Mouse (Mus musculus) embryo, embryonic 11 days (tissue): ENCODE results near the gene Lyrm9.
A peak's percentile ranks its signal among the peaks of the same experiment; 100 is the strongest.
"Not testable (repeated sequence)": the region's sequence is repeated elsewhere in the genome, so short reads cannot be mapped to it uniquely, and the experiment has no call there.

Experiments
- DNase-seq: peaks from one replicate; pipeline ENCODE4 v3.0.0-alpha.2; 2015

Lyrm9 gene

GRCm38 (mm10) chr11:78852529-78852928 lies 26.1 kb downstream of the Lyrm9 start:
- DNase-seq, result no peak

DNA sequence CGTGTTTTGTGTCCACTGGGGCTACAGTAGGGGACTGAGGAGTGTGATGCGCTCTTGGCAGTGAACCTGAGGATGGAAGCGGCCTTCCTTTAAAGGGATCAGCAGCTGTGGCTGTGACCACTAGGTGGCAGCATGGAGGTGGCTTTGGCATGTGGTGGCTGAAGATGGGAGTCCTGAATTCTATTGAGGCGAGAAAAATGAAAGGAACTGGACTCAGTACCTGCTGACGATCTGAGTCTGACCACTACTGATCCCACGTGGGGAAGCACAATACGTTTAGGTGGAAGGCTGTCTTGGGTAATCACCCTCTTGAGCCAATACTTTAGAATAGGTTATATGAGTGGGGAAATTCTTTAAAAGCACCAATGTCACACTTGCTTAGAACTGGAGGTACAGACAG lies 29.9 kb downstream of the Lyrm9 start:
- DNase-seq, result peak; percentile 86

DNA sequence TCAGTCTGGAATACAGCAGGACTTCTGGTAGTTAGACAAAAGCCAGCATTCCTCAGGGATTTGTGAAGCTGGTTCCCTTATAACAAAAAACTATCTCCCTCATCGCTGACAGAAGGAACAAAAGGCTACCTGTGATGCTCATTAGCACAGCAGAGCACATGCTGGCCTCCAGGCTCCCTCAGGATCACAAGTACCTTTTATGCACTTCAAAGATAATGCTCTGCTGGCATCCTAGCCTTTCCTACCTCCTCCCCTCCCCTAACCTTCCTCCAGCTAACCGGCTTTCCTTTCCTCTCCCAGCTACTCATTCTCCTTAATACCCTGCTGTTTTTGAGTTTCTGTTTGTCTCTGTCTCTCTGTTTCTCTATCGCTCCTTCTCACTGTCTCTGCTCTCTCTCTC lies 31.2 kb downstream of the Lyrm9 start:
- no peak for DNase-seq

GRCm38 (mm10) chr11:78863898-78864297 lies 37.5 kb downstream of the Lyrm9 start:
- no peak for DNase-seq

GRCm38 (mm10) chr11:78864567-78865278 lies 38.3 kb downstream of the Lyrm9 start:
- DNase-seq, result no peak

- DNase-seq, result no peak
Measured at GRCm38 (mm10) chr11:78865314-78865713, 38.9 kb downstream of the Lyrm9 start.

DNA sequence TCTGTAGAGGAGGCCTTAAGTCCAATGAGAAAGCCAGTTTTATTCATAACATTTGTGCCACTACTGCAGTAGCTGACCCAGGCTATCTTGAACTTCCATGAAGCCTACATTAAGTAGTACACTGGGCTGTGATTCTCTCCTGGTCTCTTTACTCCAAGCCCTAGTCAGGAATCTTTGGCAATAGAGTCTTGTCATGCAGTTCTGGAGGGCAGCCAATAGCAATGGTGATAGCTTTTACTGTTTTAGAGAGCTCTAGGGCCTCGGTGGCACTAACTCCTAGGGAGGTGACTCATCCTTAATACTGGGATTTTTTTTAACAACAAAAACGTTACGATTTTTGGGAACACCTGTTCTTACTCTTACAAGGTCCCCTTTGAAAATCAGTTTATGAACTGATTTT lies 40.1 kb downstream of the Lyrm9 start:
- no peak for DNase-seq

GRCm38 (mm10) chr11:78867696-78868095 lies 41.3 kb downstream of the Lyrm9 start:
- no peak for DNase-seq

DNA sequence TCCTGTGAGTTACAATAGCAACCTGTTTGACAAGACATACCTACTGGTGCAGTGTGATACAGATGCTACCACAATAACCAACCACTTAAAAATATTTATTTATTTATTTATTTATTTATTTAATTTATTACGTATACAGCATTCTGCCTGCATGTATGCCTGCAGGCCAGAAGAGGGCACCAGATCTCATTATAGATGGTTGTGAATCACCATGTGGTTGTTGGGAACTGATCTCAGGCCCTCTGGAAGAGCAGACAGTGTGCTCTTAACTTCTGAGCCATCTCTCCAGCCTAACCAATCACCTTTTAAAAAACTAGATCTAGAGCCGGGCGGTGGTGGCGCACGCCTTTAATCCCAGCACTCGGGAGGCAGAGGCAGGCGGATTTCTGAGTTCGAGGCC lies 42.8 kb downstream of the Lyrm9 start:
- DNase-seq, result not testable (repeated sequence)

GRCm38 (mm10) chr11:78870891-78871290 lies 44.5 kb downstream of the Lyrm9 start:
- no peak for DNase-seq

DNA sequence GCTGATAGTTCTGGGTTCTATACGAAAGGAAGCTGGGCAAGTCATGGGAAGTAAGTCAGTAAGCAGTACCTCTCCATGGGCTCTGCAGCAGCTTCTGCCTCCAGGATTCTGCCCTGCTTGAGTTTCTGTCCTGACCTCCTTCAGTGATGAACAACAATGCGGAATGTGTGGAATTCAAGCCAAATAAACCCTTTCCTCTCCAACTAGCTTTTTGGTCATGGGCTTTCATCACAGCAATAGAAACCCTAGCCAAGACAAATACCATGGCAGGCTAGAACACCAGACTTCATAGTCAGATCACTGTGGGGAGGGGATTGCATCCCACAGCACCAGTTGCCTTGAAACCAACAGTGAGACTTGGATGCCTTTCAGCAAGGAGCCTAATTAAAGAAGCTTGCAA lies 46.4 kb downstream of the Lyrm9 start:
- DNase-seq, result no peak

GRCm38 (mm10) chr11:78879727-78880126 lies 53.3 kb downstream of the Lyrm9 start:
- no peak for DNase-seq

- DNase-seq, result peak; percentile 50
Measured at GRCm38 (mm10) chr11:78886693-78887092, 60.3 kb downstream of the Lyrm9 start.

GRCm38 (mm10) chr11:78887102-78887971 lies 61.0 kb downstream of the Lyrm9 start:
- DNase-seq, result peak; percentile 72

DNA sequence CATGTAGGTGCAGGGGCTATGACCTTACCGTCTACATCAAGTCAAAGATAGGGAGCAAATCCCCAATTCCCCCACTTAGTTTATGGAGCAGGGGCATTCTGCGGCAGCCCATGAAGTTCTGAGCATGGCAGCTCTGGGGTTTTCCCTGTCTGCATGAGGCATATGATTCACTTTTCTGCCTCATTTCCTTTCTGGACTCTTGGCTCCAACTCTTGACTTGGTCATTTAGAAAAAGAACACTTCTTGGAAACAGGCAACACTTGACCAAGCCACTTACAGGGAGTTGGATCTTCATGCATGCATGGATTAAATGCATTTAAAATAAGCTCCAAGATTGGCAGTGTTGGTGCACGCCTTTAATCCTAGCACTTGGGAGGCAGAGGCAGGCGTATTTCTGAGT lies 62.8 kb downstream of the Lyrm9 start:
- DNase-seq, result no peak
